Mouse (Mus musculus) liver, embryonic 16.5 days (tissue): ENCODE measurements around the gene Defb43. TPM values are rescaled to one million over a fixed set of nuclear protein-coding genes. Genes with fewer than 3 reads are reported as not detected.

Experiments
- ATAC-seq: fragments of 200-750 bp; cut with Nextera tagmentation; 2 replicates; pipeline ENCODE4 v1.8.0; 2017; ENCODE audit warnings: low read depth, mild to moderate bottlenecking, moderate number of reproducible peaks, moderate library complexity
- H3K27ac ChIP-seq: fragments of 300-500 bp; sonication (generic); 2 replicates; pipeline ENCODE4 v1.5.1; 2014; ENCODE audit warnings: mild to moderate bottlenecking, low read length
- H3K27me3 ChIP-seq: fragments of 300-500 bp; sonication (generic); 2 replicates; pipeline ENCODE4 v1.6.1; 2014; ENCODE audit warnings: low read depth, low read length, mixed read lengths; ENCODE audit not compliant: control insufficient read depth, insufficient read depth
- H3K36me3 ChIP-seq: fragments of 300-500 bp; sonication (generic); 2 replicates; pipeline ENCODE4 v1.6.1; 2014; ENCODE audit warnings: mild to moderate bottlenecking; ENCODE audit not compliant: control insufficient read depth, insufficient read depth
- H3K4me1 ChIP-seq: fragments of 300-500 bp; sonication (generic); 2 replicates; pipeline ENCODE4 v1.6.1; 2014; ENCODE audit warnings: low read depth, low read length, mixed read lengths; ENCODE audit not compliant: control insufficient read depth
- H3K4me2 ChIP-seq: fragments of 300-500 bp; sonication (generic); 2 replicates; pipeline ENCODE4 v1.6.1; 2014; ENCODE audit warnings: low read depth, low read length, mixed read lengths
- H3K4me3 ChIP-seq: fragments of 300-500 bp; sonication (generic); 2 replicates; pipeline ENCODE4 v1.5.1; 2014; ENCODE audit warnings: low read depth, mild to moderate bottlenecking, low read length
- H3K9ac ChIP-seq: fragments of 300-500 bp; sonication (generic); 2 replicates; pipeline ENCODE4 v1.6.1; 2014; ENCODE audit warnings: low read depth, low read length
- H3K9me3 ChIP-seq: fragments of 300-500 bp; sonication (generic); replicated peaks from 2 replicates; pipeline ENCODE4 v1.6.1; 2016; ENCODE audit warnings: low read length; ENCODE audit not compliant: control insufficient read depth
- WGBS: fragments of 180-500 bp; shearing (Covaris S2); extraction: QIAGEN DNeasy Blood & Tissue Kit; methylation state at CpG from one replicate; pipeline ENCODE4 v1.1.7; 2014; ENCODE audit not compliant: insufficient replicate concordance; 5-methylcytosine and 5-hydroxymethylcytosine counted together
- polyA plus RNA-seq: library from polyadenylated mRNA; unstranded; fragments of >200 nt; fragmentation: Nextera tagmentation; extraction: Ambion mirVana; gene quantifications from 2 replicates; pipeline ENCODE4 v1.2.1, GENCODE M21; 2015

Defb43 gene
- polyA plus RNA-seq, 1 experiment from 2014 or later = not detected

- Histone ChIP-seq H3K4me2 (no peak overlapping the region), H3K9me3 (no peaks in the 10 kb centered on the region), H3K9ac (no peak overlapping the region), H3K4me1 (no peaks in the 10 kb centered on the region), H3K27ac (no peak overlapping the region), H3K27me3 (no peaks in the 10 kb centered on the region), H3K4me3 (no peak overlapping the region), H3K36me3 (no peaks in the 10 kb centered on the region)
- 30% methylated on average over 6 of the region's 6 CpGs for WGBS
- peak; percentile 30; the same call in 1 of the 2 replicates for ATAC-seq
Observed at GRCm38 (mm10) chr14:63054729-63055128, 43.2 kb downstream of the Defb43 start.

- WGBS = 64% methylated on average over 10 of the region's 10 CpGs
- no peak overlapping the region for H3K4me2 ChIP-seq
- ATAC-seq = no peak
- H3K9ac ChIP-seq = no peak overlapping the region
- no peaks in the 10 kb centered on the region; the same call in 1 of the 2 replicates for H3K9me3 ChIP-seq
- H3K27ac ChIP-seq = no peak overlapping the region
- peaks cover 26% of the 10 kb centered on the region for H3K4me1 ChIP-seq
- H3K27me3 ChIP-seq = no peaks in the 10 kb centered on the region
- no peak overlapping the region for H3K4me3 ChIP-seq
- H3K36me3 ChIP-seq = no peaks in the 10 kb centered on the region
Observed at GRCm38 (mm10) chr14:63060361-63060760, 48.8 kb downstream of the Defb43 start.

- Histone ChIP-seq H3K4me3 (no peak overlapping the region), H3K27me3 (no peaks in the 10 kb centered on the region), H3K9ac (peak overlapping the region; percentile 41; the same call in 1 of the 2 replicates), H3K9me3 (no peaks in the 10 kb centered on the region; the same call in 1 of the 2 replicates), H3K4me1 (peaks cover 42% of the 10 kb centered on the region), H3K4me2 (peak overlapping the region; percentile 41), H3K27ac (peak overlapping the region; percentile 66; the same call in 1 of the 2 replicates), H3K36me3 (no peaks in the 10 kb centered on the region)
- WGBS = 28% methylated on average over 2 of the region's 2 CpGs
- ATAC-seq = peak; percentile 90
Observed at GRCm38 (mm10) chr14:63062184-63062583, 50.6 kb downstream of the Defb43 start.

GRCm38 (mm10) chr14:63065391-63065790 lies 53.8 kb downstream of the Defb43 start:
- Histone ChIP-seq H3K27ac (no peak overlapping the region; the same call in 1 of the 2 replicates), H3K4me1 (peaks cover 54% of the 10 kb centered on the region), H3K4me3 (no peak overlapping the region), H3K36me3 (no peaks in the 10 kb centered on the region), H3K9ac (no peak overlapping the region; the same call in 1 of the 2 replicates), H3K4me2 (no peak overlapping the region), H3K9me3 (no peaks in the 10 kb centered on the region; the same call in 1 of the 2 replicates), H3K27me3 (peaks cover 6% of the 10 kb centered on the region)
- no peak for ATAC-seq
- WGBS = 78% methylated on average over 5 of the region's 5 CpGs

- H3K4me1 ChIP-seq = peaks cover 40% of the 10 kb centered on the region
- H3K27ac ChIP-seq = peak overlapping the region; percentile 63
- no peak overlapping the region for H3K4me3 ChIP-seq
- WGBS = 20% methylated on average over 16 of the region's 16 CpGs
- peaks cover 10% of the 10 kb centered on the region for H3K27me3 ChIP-seq
- no peaks in the 10 kb centered on the region for H3K36me3 ChIP-seq
- peak overlapping the region; percentile 15; the same call in 1 of the 2 replicates for H3K9ac ChIP-seq
- peak overlapping the region; percentile 58; the same call in 1 of the 2 replicates for H3K4me2 ChIP-seq
- no peak for ATAC-seq
- H3K9me3 ChIP-seq = no peaks in the 10 kb centered on the region; the same call in 1 of the 2 replicates
Observed at GRCm38 (mm10) chr14:63066630-63067310, 55.2 kb downstream of the Defb43 start.

Other genes with a start within 250 kb of the Defb43 start
- gene Wdfy2, start 174.1 kb upstream of the Defb43 start, polyA plus RNA-seq = 2.8 and 3.1 TPM in 2 replicates
- not detected in 2 replicates for gene Defb48, start 27.3 kb upstream of the Defb43 start, polyA plus RNA-seq
- not detected in 2 replicates for gene Defb47, start 13.7 kb upstream of the Defb43 start, polyA plus RNA-seq
- not detected in 2 replicates for gene Defb42, start 35.2 kb downstream of the Defb43 start, polyA plus RNA-seq
- not detected in 2 replicates for gene Defb30, start 38.2 kb downstream of the Defb43 start, polyA plus RNA-seq